Mouse (Mus musculus) central nervous system, embryonic 18 days (tissue): ENCODE measurements around the gene Zfp964. TPM values are rescaled to one million over a fixed set of nuclear protein-coding genes. Genes with fewer than 3 reads are reported as not detected.

Experiments used
- polyA plus RNA-seq: library from polyadenylated mRNA; depleted of rRNA; stranded (reverse); fragments of >200 nt; gene quantifications from 2 replicates; pipeline ENCODE4 v1.2.3, GENCODE M21; 2012; rRNA removed

The Zfp964 gene
- 2.4 and 2.8 TPM in 2 replicates for polyA plus RNA-seq

DNA sequence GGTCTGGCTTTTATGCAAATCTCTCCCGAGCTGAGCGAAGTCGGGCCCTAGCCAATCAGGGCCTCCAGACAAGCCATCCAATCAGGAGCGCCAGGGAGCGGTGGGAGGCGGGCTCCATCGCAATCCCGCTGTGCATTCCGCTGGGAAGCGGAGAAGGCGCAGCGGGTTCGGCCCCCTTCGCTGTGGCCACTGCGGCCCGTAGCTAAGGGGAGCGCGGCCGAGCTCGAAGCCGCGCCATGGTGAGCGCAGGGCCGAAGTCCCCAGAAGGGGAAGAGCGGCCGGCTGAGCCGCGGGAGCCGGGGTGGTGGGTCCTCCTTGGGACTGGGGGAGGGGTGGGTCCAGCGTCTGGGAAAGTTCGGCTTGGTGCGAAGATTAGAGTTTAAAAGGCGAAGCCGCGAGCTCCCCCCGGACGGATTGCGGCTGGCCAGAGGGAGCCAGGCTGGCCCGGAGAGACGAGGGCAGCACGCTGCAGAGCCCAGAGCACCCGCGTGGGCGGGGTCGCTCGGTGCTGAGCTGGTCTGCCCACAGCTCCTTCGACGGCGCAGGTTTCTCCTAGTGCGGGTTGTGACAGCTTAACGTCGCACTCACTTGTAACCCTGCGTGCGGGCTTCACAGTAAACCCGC, at the start of gene Zfp964:
TSS of gene Zfp964 (plus strand) at position 122 of the 624 bp plus-strand sequence.

DNA sequence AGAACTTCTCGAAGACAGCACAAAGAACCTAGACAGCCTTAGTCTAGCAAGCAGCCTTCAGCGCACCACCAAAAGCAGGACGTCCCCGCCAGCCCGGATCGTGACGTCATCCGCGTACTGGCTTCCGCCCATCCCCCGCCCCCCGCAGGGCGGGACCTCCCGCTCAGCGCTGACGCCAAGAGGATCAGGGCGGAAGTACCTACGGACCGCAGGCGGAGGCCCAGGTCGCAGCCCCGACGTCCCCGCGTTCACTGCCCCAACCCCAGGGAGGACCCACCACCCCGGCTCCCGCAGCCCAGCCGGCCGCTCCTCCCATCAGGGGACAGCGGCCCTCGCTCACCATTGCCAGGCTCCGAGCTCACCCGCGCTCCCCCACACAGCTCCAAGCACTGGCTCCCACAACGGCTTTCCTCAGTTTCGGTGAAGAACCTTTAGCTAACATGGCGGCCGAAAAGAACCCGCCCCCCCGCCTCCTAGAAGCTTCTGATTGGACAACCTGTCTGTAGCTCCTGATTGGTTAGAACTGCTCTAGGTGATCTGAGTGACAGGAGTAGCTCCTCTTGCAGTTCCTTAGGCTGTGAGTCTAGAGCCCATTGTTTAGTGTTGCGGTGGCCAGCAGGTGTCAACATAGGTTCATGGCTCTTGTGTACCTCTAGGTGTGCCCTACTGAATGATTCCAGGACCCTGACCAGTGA, 29.0 kb upstream of the Zfp964 start, which contains the start of gene Zfp868:
TSS of gene Zfp868 (minus strand) at position 454 of the 695 bp plus-strand sequence.

GRCm38 (mm10) chr8:69710624-69711023, 56.3 kb downstream of the Zfp964 start, which contains the start of gene Zfp869:
Gene Zfp869, minus strand, starts transcription at chr8:69710724.

Other genes starting within 250 kb of the Zfp964 start
- gene Gm9495, start 200.9 kb upstream of the Zfp964 start, polyA plus RNA-seq: 0.18 TPM in 1 of 2 replicates, not detected in the other
- 0.08 and 0.09 TPM in 2 replicates for gene Gm7697, start 131.5 kb upstream of the Zfp964 start, polyA plus RNA-seq
- 19.2 and 19.7 TPM in 2 replicates for gene Zfp868, start 28.9 kb upstream of the Zfp964 start, polyA plus RNA-seq
- gene Zfp869, start 56.2 kb downstream of the Zfp964 start, polyA plus RNA-seq: 16.3 and 17.7 TPM in 2 replicates
- 7.2 and 8.6 TPM in 2 replicates for gene Zfp963, start 95.5 kb downstream of the Zfp964 start, polyA plus RNA-seq
- gene Gm20422, start 120.4 kb downstream of the Zfp964 start, polyA plus RNA-seq: 0.95 and 1.2 TPM in 2 replicates
- gene Atp13a1, start 136.7 kb downstream of the Zfp964 start, polyA plus RNA-seq: 75.2 and 80.1 TPM in 2 replicates
- gene Zfp866, start 136.7 kb downstream of the Zfp964 start, polyA plus RNA-seq: 32.2 and 32.9 TPM in 2 replicates
- 85.4 and 95.9 TPM in 2 replicates for gene Gmip, start 154.2 kb downstream of the Zfp964 start, polyA plus RNA-seq
- 5.8 and 6.4 TPM in 2 replicates for gene Lpar2, start 167.9 kb downstream of the Zfp964 start, polyA plus RNA-seq
- 29.2 and 35.4 TPM in 2 replicates for gene Pbx4, start 178.0 kb downstream of the Zfp964 start, polyA plus RNA-seq
- gene Cilp2, start 233.2 kb downstream of the Zfp964 start, polyA plus RNA-seq: 7.6 and 7.8 TPM in 2 replicates
- gene Tssk6, start 247.7 kb downstream of the Zfp964 start, polyA plus RNA-seq: 0.47 and 0.51 TPM in 2 replicates
- 120 and 129 TPM in 2 replicates for gene Ndufa13, start 248.1 kb downstream of the Zfp964 start, polyA plus RNA-seq
- gene Yjefn3, start 248.2 kb downstream of the Zfp964 start, polyA plus RNA-seq: 10.8 and 11.7 TPM in 2 replicates